Mouse (Mus musculus) retina, postnatal 7 days (tissue): Measurements from ENCODE around the gene Wdr81.
"Not testable (repeated sequence)": the region's sequence is repeated elsewhere in the genome, so short reads cannot be mapped to it uniquely, and the experiment has no call there.

Source experiments
- DNase-seq: peaks from one replicate; pipeline ENCODE4 v3.0.0-alpha.2; 2012; ENCODE audit warnings: low read depth, low spot score

The Wdr81 gene

GRCm38 (mm10) chr11:75460844-75461742 is 6.6 kb upstream of the Wdr81 start, which contains the start of gene Tlcd2:
Gene Tlcd2 (plus strand): TSS chr11:75461715.
- peak; percentile 99 for DNase-seq

DNA sequence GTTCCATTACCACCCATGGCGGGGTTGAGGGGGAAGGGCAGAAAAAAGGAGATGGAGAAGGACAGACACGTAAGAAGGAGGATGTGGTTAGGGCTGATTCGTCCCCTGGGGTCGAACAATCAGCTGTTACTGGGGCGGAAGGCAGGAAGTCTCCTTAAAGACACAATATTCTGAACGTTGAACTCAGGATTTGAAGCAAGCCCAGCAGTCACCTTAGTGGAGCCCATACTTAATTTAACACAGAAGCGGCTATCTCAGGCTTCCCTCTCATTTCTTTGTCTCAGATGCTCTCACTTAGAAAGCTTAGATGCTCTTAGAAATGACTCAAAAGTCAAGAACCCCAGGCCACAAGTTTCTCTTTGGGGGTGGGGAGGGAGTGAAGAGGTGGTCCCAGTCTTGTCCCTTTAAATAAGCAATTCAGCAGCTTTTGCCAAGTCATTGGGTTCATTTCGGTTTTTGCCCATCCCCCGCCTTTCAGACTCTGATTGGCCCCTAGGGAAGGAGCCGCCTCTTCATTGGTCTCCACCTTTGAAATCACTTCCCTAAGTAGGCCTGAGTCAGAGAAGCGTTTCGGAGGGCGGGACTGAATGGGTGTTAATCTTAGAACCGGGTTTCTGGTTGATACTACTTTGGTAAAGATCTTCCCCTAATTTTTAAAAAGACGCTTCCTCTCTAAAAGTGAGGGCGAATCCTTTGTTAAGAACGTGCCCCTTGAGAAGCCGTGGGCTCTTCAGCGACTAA is 5.8 kb upstream of the Wdr81 start:
- peak; percentile 66 for DNase-seq

DNA sequence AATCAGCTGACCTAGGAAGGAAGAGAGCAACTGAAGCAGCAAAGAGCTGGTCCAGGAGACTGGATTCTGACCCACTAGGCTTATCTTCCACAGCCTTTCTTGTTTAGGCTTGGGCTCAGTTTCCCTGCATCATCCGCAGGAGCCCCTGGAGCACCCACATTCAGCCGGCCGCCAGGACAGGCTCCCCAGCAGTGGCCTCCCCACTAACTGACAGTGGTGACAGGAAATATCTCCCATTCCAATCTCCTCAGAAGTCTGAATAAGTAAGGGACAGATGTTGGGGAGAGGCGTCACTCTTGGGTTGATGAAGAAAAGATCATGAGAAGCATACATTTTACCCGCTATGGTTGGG is 5.2 kb upstream of the Wdr81 start:
- DNase-seq, result no peak

DNA sequence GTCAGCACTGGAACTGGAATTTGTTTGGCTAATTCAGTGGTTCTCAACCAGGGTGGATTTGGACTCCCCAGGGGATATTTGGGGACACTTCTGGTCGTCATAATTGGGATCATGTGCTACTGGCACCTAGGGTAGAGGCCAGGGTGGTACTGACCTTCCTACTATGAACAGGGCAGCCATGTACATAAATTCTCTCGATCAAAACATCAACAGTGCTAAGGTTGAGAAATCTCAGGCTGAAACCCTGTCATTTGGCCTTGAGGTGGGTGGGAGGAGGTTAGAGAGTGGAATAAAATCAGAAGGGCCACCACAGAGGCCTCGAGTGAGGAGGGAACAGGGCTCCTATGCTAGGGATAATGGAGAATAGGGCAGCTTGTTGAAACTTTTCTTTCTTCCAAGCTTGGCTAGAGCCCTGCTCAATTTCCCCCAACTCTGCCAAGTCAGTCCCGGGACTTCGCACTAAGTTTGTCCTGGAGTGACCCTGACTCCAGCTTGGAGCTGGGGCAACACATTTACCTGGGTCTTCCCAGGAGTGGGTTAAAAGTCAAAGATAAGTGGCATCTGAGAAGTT is 4.7 kb upstream of the Wdr81 start:
- DNase-seq, result no peak

DNA sequence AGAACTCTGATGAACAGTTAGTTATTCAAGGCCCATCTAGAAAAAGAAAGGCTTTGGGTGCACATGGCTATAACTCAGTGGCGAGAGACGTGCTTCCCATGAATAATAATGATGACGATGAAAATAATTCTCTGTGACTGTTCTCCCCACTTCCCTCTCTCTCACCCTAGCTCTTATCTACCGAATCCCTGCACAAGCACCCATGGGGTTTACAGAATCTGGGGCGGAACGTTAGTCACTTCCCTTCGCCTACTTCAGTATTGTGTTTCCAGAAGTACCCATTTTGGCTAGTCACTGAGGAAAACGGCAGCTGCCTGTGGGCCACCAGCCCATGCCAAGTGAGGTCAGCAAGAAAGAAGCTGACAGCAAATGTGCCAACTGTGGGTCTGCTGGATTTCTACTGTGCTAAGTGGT is 4.1 kb upstream of the Wdr81 start:
- DNase-seq, result no peak

GRCm38 (mm10) chr11:75458169-75458568 is 3.7 kb upstream of the Wdr81 start:
- no peak for DNase-seq

GRCm38 (mm10) chr11:75456440-75456871 is 1.9 kb upstream of the Wdr81 start:
- no peak for DNase-seq

- not testable (repeated sequence) for DNase-seq
Measured at GRCm38 (mm10) chr11:75455971-75456370, 1.5 kb upstream of the Wdr81 start.

DNA sequence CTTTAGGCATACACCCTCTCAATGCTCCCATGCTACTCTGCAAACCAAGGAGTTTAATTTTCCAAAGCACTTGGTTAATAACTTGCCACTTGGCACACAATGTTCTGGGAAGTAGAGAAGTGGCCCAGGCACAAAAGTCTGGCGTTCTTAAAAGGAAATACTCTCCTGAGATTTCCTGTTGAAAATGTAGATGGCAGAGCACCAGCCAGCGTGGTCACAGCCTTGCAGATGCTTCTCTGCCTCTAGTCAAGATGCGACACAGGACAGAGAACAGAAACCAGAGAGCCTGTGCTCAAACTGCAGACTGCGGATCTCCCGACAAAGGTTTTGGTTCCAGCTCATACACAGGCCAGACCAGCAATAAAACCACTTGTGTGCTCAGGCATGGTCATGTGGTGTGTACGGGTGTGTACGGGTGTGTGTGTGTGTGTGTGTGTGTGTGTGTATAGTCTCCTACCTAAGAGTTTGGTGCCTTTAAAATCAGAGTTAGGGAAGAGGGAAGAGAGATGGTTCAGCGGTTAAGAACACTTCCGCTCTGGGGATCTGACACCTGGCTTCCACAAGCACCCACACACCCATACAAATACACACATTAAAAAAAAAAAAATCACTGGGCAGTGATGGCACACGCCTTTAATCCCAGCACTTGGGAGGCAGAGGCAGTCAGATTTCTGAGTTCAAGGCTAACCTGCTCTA is 672 bp upstream of the Wdr81 start:
- no peak for DNase-seq

DNA sequence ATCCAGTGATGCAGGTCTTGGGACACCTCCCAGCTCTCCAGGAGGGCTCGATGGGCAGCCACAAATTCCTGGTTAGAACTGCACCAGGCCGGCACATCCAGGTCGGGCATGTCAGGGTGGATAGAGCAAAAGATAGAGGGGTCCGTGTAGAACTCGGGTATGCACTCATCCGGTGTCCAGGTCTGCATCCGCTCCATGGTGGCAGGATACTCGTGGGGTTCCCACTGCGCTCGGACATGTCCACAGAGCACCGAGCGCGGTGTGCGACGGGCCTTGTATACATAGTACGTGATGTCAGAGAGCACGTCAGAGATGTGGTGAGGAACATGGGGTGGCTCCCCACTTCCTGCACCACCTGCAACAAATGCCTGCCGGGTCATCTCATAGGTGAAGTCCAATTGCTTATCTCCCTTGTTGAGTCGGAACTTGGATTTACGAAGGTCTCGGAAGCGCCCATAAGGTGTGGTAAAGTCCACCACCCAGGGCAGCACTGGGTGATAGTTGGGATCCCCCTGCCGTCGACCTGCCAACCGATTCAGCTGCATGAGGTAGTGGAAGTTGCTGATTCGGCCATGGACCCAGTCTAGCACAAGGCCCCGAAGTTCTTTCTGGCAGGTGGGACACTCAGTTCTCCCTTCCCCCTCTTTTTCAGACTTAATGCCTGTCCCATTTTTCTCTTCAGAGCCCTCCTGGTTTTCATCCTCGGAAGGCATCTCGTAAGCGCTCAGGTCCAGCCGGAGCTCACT is 1.5 kb downstream of the Wdr81 start:
- no peak for DNase-seq

GRCm38 (mm10) chr11:75452081-75452480 is 2.4 kb downstream of the Wdr81 start:
- no peak for DNase-seq

GRCm38 (mm10) chr11:75450936-75451335 is 3.6 kb downstream of the Wdr81 start:
- DNase-seq, result no peak

GRCm38 (mm10) chr11:75450304-75450908 is 4.1 kb downstream of the Wdr81 start:
- no peak for DNase-seq

DNA sequence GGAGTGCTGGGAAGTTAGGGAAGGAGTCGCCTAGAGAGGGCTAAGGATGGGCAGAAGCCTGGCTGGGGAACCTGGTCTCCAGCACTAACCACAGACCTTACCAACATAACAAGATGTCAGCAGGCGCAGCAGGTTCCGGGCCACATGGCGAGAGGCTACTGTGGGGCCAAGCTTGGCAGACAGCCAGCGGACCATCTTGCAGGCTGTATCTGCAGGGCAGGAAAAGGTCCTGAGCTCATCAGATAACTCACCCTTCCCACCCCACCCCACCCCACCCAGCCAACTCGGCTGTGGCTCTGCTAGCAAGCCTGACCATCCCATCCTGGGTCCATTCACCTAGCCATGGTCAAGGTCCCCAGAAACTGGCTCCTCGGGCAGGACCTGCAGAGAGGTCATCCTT is 4.8 kb downstream of the Wdr81 start:
- no peak for DNase-seq

- no peak for DNase-seq
Measured at GRCm38 (mm10) chr11:75448575-75448974, 5.9 kb downstream of the Wdr81 start.

DNA sequence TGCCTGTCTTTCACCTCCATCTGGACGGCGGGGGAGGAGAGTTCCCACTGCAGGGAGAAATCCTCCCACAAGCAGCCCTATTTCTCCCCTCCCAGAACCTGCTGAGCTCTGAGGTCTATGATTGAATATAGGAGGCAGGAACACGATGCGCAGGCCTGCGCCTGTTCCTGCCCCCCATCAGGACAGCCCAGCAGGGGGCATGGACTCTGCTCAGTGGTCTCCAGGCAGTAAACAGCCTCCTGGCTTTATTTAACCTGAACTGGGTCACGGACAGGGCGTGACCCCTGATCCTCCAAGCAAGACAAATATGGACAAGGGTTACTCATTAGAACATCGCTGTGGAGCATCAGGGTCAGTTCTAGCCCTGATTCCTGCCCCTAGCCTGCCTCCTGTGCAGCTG is 10.8 kb downstream of the Wdr81 start:
- no peak for DNase-seq

GRCm38 (mm10) chr11:75441601-75442000 is 12.9 kb downstream of the Wdr81 start:
- DNase-seq, result no peak

GRCm38 (mm10) chr11:75441034-75441433 is 13.5 kb downstream of the Wdr81 start:
- no peak for DNase-seq

DNA sequence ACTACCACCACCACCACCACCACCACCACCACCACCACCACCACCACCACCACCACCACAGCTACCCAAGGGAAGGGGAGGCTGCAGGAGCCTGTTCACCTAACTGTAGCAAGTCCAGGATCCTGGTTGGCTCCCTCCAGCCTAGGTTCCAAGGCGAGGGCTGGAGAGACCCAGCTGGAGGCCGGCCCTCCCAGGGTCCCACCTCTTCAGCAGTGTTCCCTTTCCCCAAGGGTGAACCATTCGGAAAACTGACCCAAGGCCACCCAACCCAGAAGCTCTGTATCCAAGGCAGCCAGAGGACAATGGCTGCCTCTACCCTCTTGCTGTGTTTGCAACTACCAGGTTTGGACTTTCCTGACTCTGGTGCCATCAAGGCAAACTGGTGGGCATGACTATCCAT is 14.6 kb downstream of the Wdr81 start:
- no peak for DNase-seq

- no peak for DNase-seq
Measured at GRCm38 (mm10) chr11:75439363-75439762, 15.2 kb downstream of the Wdr81 start, which contains the start of gene Serpinf2. Gene Serpinf2 (minus strand): TSS chr11:75439591.

- DNase-seq, result no peak
Measured at GRCm38 (mm10) chr11:75438804-75439203, 15.7 kb downstream of the Wdr81 start.
